In the genomic region with DNA sequence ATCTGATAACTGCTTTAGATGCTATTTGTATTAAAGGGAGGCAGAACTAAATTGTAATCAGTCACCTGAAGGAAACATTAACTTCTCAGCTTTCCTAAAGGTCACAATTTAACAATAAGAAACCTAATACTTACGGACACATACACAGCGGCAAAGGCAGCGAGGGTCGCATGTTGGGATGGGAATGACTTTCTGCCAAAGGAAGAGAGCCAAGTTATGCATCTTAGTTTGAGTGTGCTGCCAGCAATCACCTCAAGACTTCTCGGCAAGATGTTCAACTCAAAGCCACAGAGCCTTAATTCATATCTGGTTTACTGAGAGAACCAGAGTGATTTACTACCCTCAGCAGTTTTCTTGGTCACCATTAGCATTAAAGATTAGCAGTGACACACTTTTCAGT, we compare ENCODE assay signal across 17 mouse cellular contexts. TPM values are rescaled to one million over a fixed set of nuclear protein-coding genes. Genes with fewer than 3 reads are reported as not detected.
DNase-seq lines count a peak whose midpoint lies in the region.
"Had no signal": no experiment of that assay in that cellular context is flagged by ENCODE, and none has a peak within 500 bp of the region (broad histone marks: within the 10 kb centered on the region; RNA-seq: fewer than 3 reads in every experiment).

No protein-coding gene starts in this region.

- peak; percentile 54 to 59 for DNase-seq in cerebellum, postnatal 10 days
- no peak for DNase-seq in cerebellum, adult 9-10 months
- peak; percentile 2 for DNase-seq in left cerebral cortex, postnatal 4 days
- no peak for DNase-seq in left cerebral cortex, postnatal 36 days (ENCODE audit: low spot score in 2 of 2)
- DNase-seq: adrenal gland, adult 2 months; adrenal gland, adult 8-10 months; adrenal gland, postnatal 10 days; adrenal gland, postnatal 14 days; adrenal gland, postnatal 25 days; adrenal gland, postnatal 36 days; B cell, adult 2 months; cerebellum, adult 11 months; cerebellum, adult 11-12 months; cerebellum, adult 18-20 months had no signal

- intact Hi-C loops in left cerebral cortex, postnatal 4 days (cut with DNase I): no loop called here
- intact Hi-C loops in left cerebral cortex, postnatal 36 days (cut with DNase I): no loop called here

RNA-seq across cellular contexts. Expression of gene Plppr4, which starts 34.1 kb away (rescaled TPM):
- 100 to 1,000 TPM; 104 to 121 TPM for total RNA-seq in left cerebral cortex, postnatal 4 days (2021)
- 100 to 1,000 TPM; 204 to 210 TPM for total RNA-seq in left cerebral cortex, postnatal 36 days (2021)
- total RNA-seq: CH12.LX, ES-E14, MEL had no signal

Comparison
In these comparisons a context has a peak if more than half of its experiments do, and no peak if none do; other contexts are left out.
1. DNase-seq: peak in cerebellum, postnatal 10 days (2 of 2) and left cerebral cortex, postnatal 4 days (single experiment); none in cerebellum, adult 9-10 months (single experiment) and left cerebral cortex, postnatal 36 days (0 of 2).